Mouse (Mus musculus) left cerebral cortex, postnatal 25 days (tissue): ENCODE measurements at regions not wholly inside any gene's neighbourhood (a gene's known extent, or its start where the extent isn't known, plus 50 kb on each side); places are given as distances from the start of the nearest gene placed in this dataset.
A peak's percentile ranks its signal among the peaks of the same experiment; 100 is the strongest.

Source experiments
- DNase-seq, 2 experiments: peaks; one replicate each; pipeline ENCODE4 v3.0.0; 2022; ENCODE audit warnings: low spot score in 2 of 2, mixed read lengths in 1 of 2
- intact Hi-C: fragments of 180-260 bp; cut with DNase I; formaldehyde crosslinking; loops from one replicate; pipeline ENCODE4 v1.15.1; 2025

- intact Hi-C loops = no loop called here
- DNase-seq = peak; percentile 11 to 55
Observed at GRCm38 (mm10) chr3:78908196-78908844, 378.0 kb downstream of the Rapgef2 start.

GRCm38 (mm10) chr3:78907778-78908177 is 378.5 kb downstream of the Rapgef2 start:
- intact Hi-C loops = no loop called here
- no peak for DNase-seq

GRCm38 (mm10) chr3:78901838-78902484 is 384.4 kb downstream of the Rapgef2 start:
- intact Hi-C loops = no loop called here
- no peak for DNase-seq

- intact Hi-C loops = no loop called here
Observed at GRCm38 (mm10) chr3:78901016-78901837, 385.1 kb downstream of the Rapgef2 start.

GRCm38 (mm10) chr3:78899446-78900230 is 386.7 kb downstream of the Rapgef2 start:
- intact Hi-C loops = no loop called here
- peak in 1 of 2 experiments; percentile 11 for DNase-seq

More at GRCm38 (mm10) chr3:78901016-78901837, 385.1 kb downstream of the Rapgef2 start:
- DNase-seq = no peak

GRCm38 (mm10) chr3:78889326-78889725 is 397.0 kb downstream of the Rapgef2 start:
- intact Hi-C loops = no loop called here
- no peak for DNase-seq

- no peak for DNase-seq
- intact Hi-C loops = no loop called here
Observed at GRCm38 (mm10) chr3:78884715-78885114, 401.6 kb downstream of the Rapgef2 start.

- intact Hi-C loops = no loop called here
Observed at GRCm38 (mm10) chr3:78884029-78884428, 402.3 kb downstream of the Rapgef2 start.

GRCm38 (mm10) chr3:78880072-78880471 is 406.2 kb downstream of the Rapgef2 start:
- intact Hi-C loops = no loop called here
- DNase-seq = no peak

More at GRCm38 (mm10) chr3:78884029-78884428, 402.3 kb downstream of the Rapgef2 start:
- no peak for DNase-seq

- no peak for DNase-seq
- intact Hi-C loops = no loop called here
Observed at GRCm38 (mm10) chr3:78877323-78877722, 409.0 kb downstream of the Rapgef2 start.

GRCm38 (mm10) chr3:78866896-78867295 is 419.4 kb downstream of the Rapgef2 start:
- intact Hi-C loops = no loop called here
- no peak for DNase-seq

GRCm38 (mm10) chr3:78866083-78866726 is 420.1 kb downstream of the Rapgef2 start:
- intact Hi-C loops = no loop called here
- no peak for DNase-seq

- DNase-seq = no peak
- intact Hi-C loops = no loop called here
Observed at GRCm38 (mm10) chr3:78863005-78863404, 423.3 kb downstream of the Rapgef2 start.

- intact Hi-C loops = no loop called here
- DNase-seq = no peak
Observed at GRCm38 (mm10) chr3:78846617-78847318, 439.5 kb downstream of the Rapgef2 start.

- no peak for DNase-seq
- intact Hi-C loops = no loop called here
Observed at GRCm38 (mm10) chr3:78841173-78841572, 445.1 kb downstream of the Rapgef2 start.

- intact Hi-C loops = no loop called here
- DNase-seq = no peak
Observed at GRCm38 (mm10) chr3:78836824-78837223, 449.5 kb downstream of the Rapgef2 start.

GRCm38 (mm10) chr3:78825505-78825904 is 460.8 kb downstream of the Rapgef2 start:
- intact Hi-C loops = no loop called here
- DNase-seq = no peak

- no peak for DNase-seq
- intact Hi-C loops = no loop called here
Observed at GRCm38 (mm10) chr3:78812425-78812824, 473.9 kb downstream of the Rapgef2 start.
